In genomic region chr8:74921882-74922518, GRCm38 (mm10) we compare ENCODE assay signal across 10 mouse cellular contexts. TPM values are rescaled to one million over a fixed set of nuclear protein-coding genes. Genes with fewer than 3 reads are reported as not detected.
DNase-seq lines count a peak whose midpoint lies in the region; ATAC-seq and TF ChIP-seq lines count a peak whose summit lies in the region.
"Had no signal": no experiment of that assay in that cellular context is flagged by ENCODE, and none has a peak within 500 bp of the region (broad histone marks: within the 10 kb centered on the region; RNA-seq: fewer than 3 reads in every experiment).

No protein-coding gene starts in this region.

- DNase-seq in hindbrain, embryonic 10.5 days (ENCODE audit: low spot score) = no peak
- no peak for DNase-seq in ES-E14 (ENCODE audit: low read depth, low spot score)
- DNase-seq in brain, adult 2 months (ENCODE audit: low read depth, low spot score) = peak; percentile 74
- DNase-seq in left cerebral cortex, postnatal 25 days (ENCODE audit: low spot score in 2 of 2) = peak; percentile 42 to 75
- DNase-seq in thymus, postnatal 10 days (ENCODE audit: low spot score in 2 of 2) = no peak
- DNase-seq in ovary, postnatal 36 days (ENCODE audit: low spot score) = no peak
- DNase-seq in yolk sac, embryonic 10.5 days (ENCODE audit: low spot score) = no peak
- DNase-seq: kidney, adult 11 months had no signal

- intact Hi-C loops in left cerebral cortex, postnatal 25 days (cut with DNase I) = loop anchor here (5.0 kb wide), 4 partner anchors 50 to 1690 kb away; partner anchors contain the start of genes Isx and Large1

- H3K27ac ChIP-seq in hindbrain, embryonic 15.5 days (replicated peaks) = no peak overlapping the region
- H3K27ac ChIP-seq in hindbrain, embryonic 10.5 days = no peak overlapping the region
- no peak overlapping the region for H3K27ac ChIP-seq in ES-E14 (ENCODE audit: insufficient read depth, low read depth, low read length, poor library complexity, severe bottlenecking)
- H3K27ac ChIP-seq: lung, embryonic 15.5 days had no signal

- H3K9ac ChIP-seq in hindbrain, embryonic 15.5 days = no peak overlapping the region
- H3K9ac ChIP-seq in ES-E14 (ENCODE audit: insufficient read depth, low read depth, low read length, poor library complexity, severe bottlenecking) = no peak overlapping the region
- H3K9ac ChIP-seq: lung, embryonic 15.5 days had no signal

- WGBS in hindbrain, embryonic 15.5 days = 84% methylated on average over 4 of the region's 4 CpGs
- WGBS in hindbrain, embryonic 10.5 days = 83% methylated on average over 4 of the region's 4 CpGs

- H3K36me3 ChIP-seq in hindbrain, embryonic 15.5 days = no peaks in the 10 kb centered on the region
- no peaks in the 10 kb centered on the region for H3K36me3 ChIP-seq in hindbrain, embryonic 10.5 days
- no peaks in the 10 kb centered on the region for H3K36me3 ChIP-seq in ES-E14 (ENCODE audit: control insufficient read depth, insufficient read depth, low read length, poor library complexity, severe bottlenecking)
- H3K36me3 ChIP-seq: lung, embryonic 15.5 days had no signal

- H3K4me3 ChIP-seq in hindbrain, embryonic 15.5 days = no peak overlapping the region
- H3K4me3 ChIP-seq in hindbrain, embryonic 10.5 days = no peak overlapping the region
- H3K4me3 ChIP-seq in ES-E14 (ENCODE audit: insufficient read depth in 1 of 2, low read depth in 1 of 2, low read length in 2 of 2, poor library complexity in 1 of 2, severe bottlenecking in 1 of 2) = no peak overlapping the region
- H3K4me3 ChIP-seq: lung, embryonic 15.5 days had no signal

- peak; percentile 66 for ATAC-seq in hindbrain, embryonic 15.5 days (ENCODE audit: low FRiP score, low read depth)

- no peaks in the 10 kb centered on the region for H3K4me1 ChIP-seq in hindbrain, embryonic 15.5 days (replicated peaks)
- H3K4me1 ChIP-seq in hindbrain, embryonic 10.5 days (replicated peaks) = no peaks in the 10 kb centered on the region
- H3K4me1 ChIP-seq in ES-E14 (ENCODE audit: control insufficient read depth in 2 of 2, insufficient read depth in 2 of 2, low read length in 2 of 2, poor library complexity in 1 of 2) = no peaks in the 10 kb centered on the region
- H3K4me1 ChIP-seq: lung, embryonic 15.5 days had no signal

- H3K9me3 ChIP-seq in hindbrain, embryonic 15.5 days = no peaks in the 10 kb centered on the region
- no peaks in the 10 kb centered on the region for H3K9me3 ChIP-seq in hindbrain, embryonic 10.5 days
- H3K9me3 ChIP-seq in ES-E14 (ENCODE audit: control insufficient read depth, insufficient read depth, low read depth, low read length) = no peaks in the 10 kb centered on the region
- H3K9me3 ChIP-seq: lung, embryonic 15.5 days had no signal

- no peaks in the 10 kb centered on the region for H3K27me3 ChIP-seq in hindbrain, embryonic 15.5 days
- H3K27me3 ChIP-seq in hindbrain, embryonic 10.5 days (ENCODE audit: insufficient read depth, poor library complexity, severe bottlenecking) = no peaks in the 10 kb centered on the region
- H3K27me3 ChIP-seq: lung, embryonic 15.5 days had no signal

- no peak overlapping the region for H3K4me2 ChIP-seq in hindbrain, embryonic 15.5 days
- H3K4me2 ChIP-seq: lung, embryonic 15.5 days had no signal

- in situ Hi-C loops in ES-E14 (cut with MboI; ENCODE audit: low sequenced_read_pairs in 2 of 2, unreplicated experiment in 2 of 2) = no loop called here

TF ChIP-seq in ES-E14, 5 proteins besides CTCF, POLR2A, EP300 and RAD21:
- TF ChIP-seq ZNF384 (IDR thresholded peaks at IDR 0.05; ENCODE audit: low read depth, low read length) (no peak), ZC3H11A (IDR thresholded peaks at IDR 0.05; ENCODE audit: borderline replicate concordance, low read depth, low read length) (peak; percentile 29; the same call in 1 of the 2 replicates), HCFC1 (IDR thresholded peaks at IDR 0.05; ENCODE audit: borderline replicate concordance, insufficient read depth, low read length) (no peak), CHD2 (IDR thresholded peaks at IDR 0.05; ENCODE audit: low read depth, low read length) (no peak), MAFK (IDR thresholded peaks at IDR 0.05; ENCODE audit: insufficient read depth, low read depth, low read length) (peak; percentile 77)

RNA-seq across cellular contexts. Expression of gene Isx, which starts 49.0 kb away (rescaled TPM):
- not detected in 2 replicates for polyA plus RNA-seq in hindbrain, embryonic 15.5 days (2015; fragmentation: Nextera tagmentation; extraction: Ambion mirVana)
- polyA plus RNA-seq in hindbrain, embryonic 10.5 days (2016; fragmentation: Nextera tagmentation; extraction: Ambion mirVana) = not detected in 2 replicates
- total RNA-seq in ES-E14 (2012; rRNA removed) = 0.13 TPM in 1 of 2 replicates, not detected in the other
- under 1 TPM in 1 of 2 experiments, not detected in 1; 0.21 TPM for total RNA-seq in left cerebral cortex, postnatal 25 days (2021)
- polyA plus RNA-seq: lung, embryonic 15.5 days had no signal

Comparison
In these comparisons a context has a peak if more than half of its experiments do, and no peak if none do; other contexts are left out.
1. DNase-seq: peak in brain, adult 2 months (single experiment) and left cerebral cortex, postnatal 25 days (2 of 2); none in hindbrain, embryonic 10.5 days (single experiment), ES-E14 (single experiment), thymus, postnatal 10 days (0 of 2), ovary, postnatal 36 days (single experiment) and yolk sac, embryonic 10.5 days (single experiment).